Mouse (Mus musculus): ENCODE measurements around the gene Tmem221. TPM values are rescaled to one million over a fixed set of nuclear protein-coding genes. Genes with fewer than 3 reads are reported as not detected.

Gene Tmem221
- polyA plus RNA-seq, 1 experiment = 0.20 TPM

DNA sequence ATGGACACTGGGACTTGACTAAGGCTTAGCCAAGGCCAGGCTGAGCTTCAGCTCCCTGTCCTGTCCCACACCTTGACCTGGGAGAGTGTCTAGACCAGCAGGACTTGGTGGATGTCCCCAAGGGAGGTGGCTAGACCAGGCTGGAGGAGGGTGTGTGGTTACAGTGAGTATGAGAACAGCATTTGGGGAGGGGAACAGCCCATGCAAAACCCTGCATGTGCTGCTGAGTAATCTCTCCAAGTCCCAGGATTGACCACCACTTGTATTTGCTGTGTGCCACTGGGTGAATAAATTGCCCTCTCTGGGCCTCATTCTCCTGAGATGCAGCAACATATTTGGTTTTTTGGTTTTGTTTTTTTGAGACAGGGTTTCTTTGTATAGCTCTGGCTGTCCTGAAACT lies 39.7 kb upstream of the Tmem221 start:
- H3K4me2 ChIP-seq (ENCODE audit: low read depth) = no peak overlapping the region
- no peaks in the 10 kb centered on the region for H3K36me3 ChIP-seq (ENCODE audit: control insufficient read depth, insufficient read depth)
- TF ChIP-seq TCF12 (IDR thresholded peaks at IDR 0.05; ENCODE audit: insufficient read depth, poor library complexity, severe bottlenecking) (no peak), MAX (IDR thresholded peaks at IDR 0.05; ENCODE audit: low read depth) (no peak), POLR2AphosphoS2 (IDR thresholded peaks at IDR 0.05; ENCODE audit: insufficient read length, low read depth) (no peak), TCF3 (IDR thresholded peaks at IDR 0.05; ENCODE audit: insufficient read length, low read depth) (no peak), E2F4 (IDR thresholded peaks at IDR 0.05; ENCODE audit: insufficient read depth) (no peak), USF1 (IDR thresholded peaks at IDR 0.05; ENCODE audit: low read depth) (no peak), SRF (IDR thresholded peaks at IDR 0.05; ENCODE audit: control insufficient read depth, insufficient read length, low read depth) (no peak), MYOD1 (IDR thresholded peaks at IDR 0.05; ENCODE audit: control insufficient read depth in 1 of 3, insufficient read length in 2 of 3, low read depth in 2 of 3) (no peak), CEBPB (IDR thresholded peaks at IDR 0.05; ENCODE audit: insufficient read depth, poor library complexity, severe bottlenecking) (no peak), MYOG (IDR thresholded peaks at IDR 0.05; ENCODE audit: control insufficient read depth in 1 of 3, insufficient read depth in 1 of 3, insufficient read length in 2 of 3, low read depth in 2 of 3) (no peak), REST (IDR thresholded peaks at IDR 0.05; ENCODE audit: insufficient read depth, insufficient read length) (no peak), POLR2A (IDR thresholded peaks at IDR 0.05; ENCODE audit: insufficient read length, low read depth) (no peak)
- no peaks in the 10 kb centered on the region for H3K27me3 ChIP-seq (ENCODE audit: control insufficient read depth, insufficient read depth, insufficient read length)
- no peaks in the 10 kb centered on the region for H3K79me2 ChIP-seq (ENCODE audit: control insufficient read depth, insufficient read depth)
- no peak overlapping the region for H3ac ChIP-seq (ENCODE audit: control insufficient read depth, insufficient read length)
- H3K4me3 ChIP-seq = no peak overlapping the region

DNA sequence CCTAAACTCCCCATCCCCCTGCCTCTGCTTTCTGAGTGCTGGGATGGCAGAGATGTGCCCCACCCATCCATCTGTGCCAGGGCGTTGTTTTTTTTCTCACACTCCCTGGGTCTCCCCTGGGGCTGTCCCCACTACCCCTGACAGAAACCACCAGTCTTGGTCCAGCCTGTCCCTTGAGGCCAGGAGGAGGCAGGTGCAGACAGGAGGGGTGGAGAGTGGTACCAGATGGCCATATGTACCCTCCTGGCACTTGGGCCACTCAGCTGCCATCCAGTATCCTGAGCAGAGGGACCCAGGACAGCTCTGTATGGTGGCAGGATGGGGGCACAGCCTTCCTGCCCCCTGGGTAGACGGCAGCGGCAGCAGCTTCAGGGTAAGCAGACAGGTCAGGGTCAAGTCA lies 38.8 kb upstream of the Tmem221 start, which contains the start of gene Fam129c:
Fam129c (plus strand) TSS at position 198 of the 400 bp plus-strand sequence.
- Histone ChIP-seq H3K36me3 (ENCODE audit: control insufficient read depth, insufficient read depth) (no peaks in the 10 kb centered on the region), H3K4me3 (no peak within 1 kb of the TSS), H3K79me2 (ENCODE audit: control insufficient read depth, insufficient read depth) (peaks cover 8% of the 10 kb centered on the region), H3ac (ENCODE audit: control insufficient read depth, insufficient read length) (no peak within 1 kb of the TSS), H3K27me3 (ENCODE audit: control insufficient read depth, insufficient read depth, insufficient read length) (no peaks in the 10 kb centered on the region), H3K4me2 (ENCODE audit: low read depth) (no peak within 1 kb of the TSS)
- TF ChIP-seq REST (IDR thresholded peaks at IDR 0.05; ENCODE audit: insufficient read depth, insufficient read length) (no peak), MYOG (IDR thresholded peaks at IDR 0.05; ENCODE audit: control insufficient read depth in 1 of 3, insufficient read depth in 1 of 3, insufficient read length in 2 of 3, low read depth in 2 of 3) (peak in 2 of 3 experiments; percentile 14 to 23), MYOD1 (IDR thresholded peaks at IDR 0.05; ENCODE audit: control insufficient read depth in 1 of 3, insufficient read length in 2 of 3, low read depth in 2 of 3) (peak in 2 of 3 experiments; percentile 20 to 25), POLR2A (IDR thresholded peaks at IDR 0.05; ENCODE audit: insufficient read length, low read depth) (no peak), TCF3 (IDR thresholded peaks at IDR 0.05; ENCODE audit: insufficient read length, low read depth) (no peak), TCF12 (IDR thresholded peaks at IDR 0.05; ENCODE audit: insufficient read depth, poor library complexity, severe bottlenecking) (no peak)

DNA sequence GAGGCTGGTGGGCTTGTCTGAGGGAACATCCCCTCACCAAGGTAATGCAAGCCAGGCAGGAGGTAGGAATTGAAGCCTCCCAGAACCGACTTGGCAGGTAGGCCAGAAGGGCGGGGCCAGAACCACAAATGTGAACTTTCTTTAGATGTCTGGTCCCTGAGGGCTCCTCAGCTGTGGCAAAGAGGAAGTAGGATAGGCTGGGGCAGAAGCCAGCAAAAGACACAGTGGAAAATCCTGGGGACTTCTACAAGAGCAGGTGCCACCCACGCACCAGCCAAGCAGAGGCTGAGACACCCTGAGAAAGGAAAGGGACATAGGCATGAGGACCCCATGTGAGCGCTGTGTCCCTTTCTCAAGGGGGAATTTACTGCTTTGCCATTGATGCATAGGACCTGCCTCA lies 38.1 kb upstream of the Tmem221 start:
- H3K27me3 ChIP-seq (ENCODE audit: control insufficient read depth, insufficient read depth, insufficient read length) = no peaks in the 10 kb centered on the region
- no peak overlapping the region for H3ac ChIP-seq (ENCODE audit: control insufficient read depth, insufficient read length)
- H3K4me3 ChIP-seq = no peak overlapping the region
- no peak overlapping the region for H3K4me2 ChIP-seq (ENCODE audit: low read depth)
- H3K79me2 ChIP-seq (ENCODE audit: control insufficient read depth, insufficient read depth) = peaks cover 8% of the 10 kb centered on the region
- no peaks in the 10 kb centered on the region for H3K36me3 ChIP-seq (ENCODE audit: control insufficient read depth, insufficient read depth)
- TF ChIP-seq POLR2A (IDR thresholded peaks at IDR 0.05; ENCODE audit: insufficient read length, low read depth) = no peak
- TF ChIP-seq E2F4 (IDR thresholded peaks at IDR 0.05; ENCODE audit: insufficient read depth) = no peak
- no peak for TF ChIP-seq CEBPB (IDR thresholded peaks at IDR 0.05; ENCODE audit: insufficient read depth, poor library complexity, severe bottlenecking)
- no peak for TF ChIP-seq TCF12 (IDR thresholded peaks at IDR 0.05; ENCODE audit: insufficient read depth, poor library complexity, severe bottlenecking)
- TF ChIP-seq MYOG (IDR thresholded peaks at IDR 0.05; ENCODE audit: control insufficient read depth in 1 of 3, insufficient read depth in 1 of 3, insufficient read length in 2 of 3, low read depth in 2 of 3) = no peak
- TF ChIP-seq USF1 (IDR thresholded peaks at IDR 0.05; ENCODE audit: low read depth) = no peak
- no peak for TF ChIP-seq MYOD1 (IDR thresholded peaks at IDR 0.05; ENCODE audit: control insufficient read depth in 1 of 3, insufficient read length in 2 of 3, low read depth in 2 of 3)
- no peak for TF ChIP-seq TCF3 (IDR thresholded peaks at IDR 0.05; ENCODE audit: insufficient read length, low read depth)
- no peak for TF ChIP-seq MAX (IDR thresholded peaks at IDR 0.05; ENCODE audit: low read depth)
- TF ChIP-seq SRF (IDR thresholded peaks at IDR 0.05; ENCODE audit: control insufficient read depth, insufficient read length, low read depth) = no peak
- TF ChIP-seq REST (IDR thresholded peaks at IDR 0.05; ENCODE audit: insufficient read depth, insufficient read length) = no peak
- TF ChIP-seq POLR2AphosphoS2 (IDR thresholded peaks at IDR 0.05; ENCODE audit: insufficient read length, low read depth) = no peak

DNA sequence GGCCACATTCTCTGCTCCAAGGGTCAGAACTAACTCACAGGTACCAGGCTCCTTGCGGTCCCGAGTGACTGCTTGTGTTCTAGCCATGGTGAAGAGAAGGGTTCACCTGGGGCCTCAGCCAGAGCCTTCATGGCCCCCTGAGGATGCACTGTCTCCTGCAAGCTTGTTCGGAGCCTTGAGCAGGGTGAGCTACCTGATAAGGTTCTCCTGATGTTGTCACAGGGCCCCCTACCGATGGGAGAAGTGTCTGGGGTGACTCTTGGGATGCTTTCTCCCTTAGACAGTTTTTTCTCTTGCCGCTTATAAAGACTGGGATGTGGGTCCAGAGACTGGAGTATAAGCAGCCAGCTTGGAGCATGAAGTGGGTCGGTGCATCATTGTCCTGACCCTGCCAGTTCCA lies 37.7 kb upstream of the Tmem221 start:
- H3K4me3 ChIP-seq = no peak overlapping the region
- no peaks in the 10 kb centered on the region for H3K36me3 ChIP-seq (ENCODE audit: control insufficient read depth, insufficient read depth)
- TF ChIP-seq TCF3 (IDR thresholded peaks at IDR 0.05; ENCODE audit: insufficient read length, low read depth) (no peak), POLR2A (IDR thresholded peaks at IDR 0.05; ENCODE audit: insufficient read length, low read depth) (no peak), E2F4 (IDR thresholded peaks at IDR 0.05; ENCODE audit: insufficient read depth) (no peak), MAX (IDR thresholded peaks at IDR 0.05; ENCODE audit: low read depth) (no peak), SRF (IDR thresholded peaks at IDR 0.05; ENCODE audit: control insufficient read depth, insufficient read length, low read depth) (no peak), CEBPB (IDR thresholded peaks at IDR 0.05; ENCODE audit: insufficient read depth, poor library complexity, severe bottlenecking) (no peak), USF1 (IDR thresholded peaks at IDR 0.05; ENCODE audit: low read depth) (no peak), MYOD1 (IDR thresholded peaks at IDR 0.05; ENCODE audit: control insufficient read depth in 1 of 3, insufficient read length in 2 of 3, low read depth in 2 of 3) (no peak), MYOG (IDR thresholded peaks at IDR 0.05; ENCODE audit: control insufficient read depth in 1 of 3, insufficient read depth in 1 of 3, insufficient read length in 2 of 3, low read depth in 2 of 3) (no peak), POLR2AphosphoS2 (IDR thresholded peaks at IDR 0.05; ENCODE audit: insufficient read length, low read depth) (no peak), REST (IDR thresholded peaks at IDR 0.05; ENCODE audit: insufficient read depth, insufficient read length) (no peak), TCF12 (IDR thresholded peaks at IDR 0.05; ENCODE audit: insufficient read depth, poor library complexity, severe bottlenecking) (no peak)
- no peak overlapping the region for H3ac ChIP-seq (ENCODE audit: control insufficient read depth, insufficient read length)
- no peaks in the 10 kb centered on the region for H3K27me3 ChIP-seq (ENCODE audit: control insufficient read depth, insufficient read depth, insufficient read length)
- H3K79me2 ChIP-seq (ENCODE audit: control insufficient read depth, insufficient read depth) = peaks cover 8% of the 10 kb centered on the region
- H3K4me2 ChIP-seq (ENCODE audit: low read depth) = no peak overlapping the region

Measured in myocyte (in vitro differentiated cells).